Mouse (Mus musculus) T-helper 2 cell (primary cell): ENCODE data around the gene Mgat4a.

Source experiments
- in situ Hi-C: fragments of 300-600 bp; cut with MboI, MseI; formaldehyde crosslinking; loops from one replicate; pipeline ENCODE4 v1.15.1; 2025; ENCODE audit warnings: high pct_unique_total_duplicates

The Mgat4a gene

DNA sequence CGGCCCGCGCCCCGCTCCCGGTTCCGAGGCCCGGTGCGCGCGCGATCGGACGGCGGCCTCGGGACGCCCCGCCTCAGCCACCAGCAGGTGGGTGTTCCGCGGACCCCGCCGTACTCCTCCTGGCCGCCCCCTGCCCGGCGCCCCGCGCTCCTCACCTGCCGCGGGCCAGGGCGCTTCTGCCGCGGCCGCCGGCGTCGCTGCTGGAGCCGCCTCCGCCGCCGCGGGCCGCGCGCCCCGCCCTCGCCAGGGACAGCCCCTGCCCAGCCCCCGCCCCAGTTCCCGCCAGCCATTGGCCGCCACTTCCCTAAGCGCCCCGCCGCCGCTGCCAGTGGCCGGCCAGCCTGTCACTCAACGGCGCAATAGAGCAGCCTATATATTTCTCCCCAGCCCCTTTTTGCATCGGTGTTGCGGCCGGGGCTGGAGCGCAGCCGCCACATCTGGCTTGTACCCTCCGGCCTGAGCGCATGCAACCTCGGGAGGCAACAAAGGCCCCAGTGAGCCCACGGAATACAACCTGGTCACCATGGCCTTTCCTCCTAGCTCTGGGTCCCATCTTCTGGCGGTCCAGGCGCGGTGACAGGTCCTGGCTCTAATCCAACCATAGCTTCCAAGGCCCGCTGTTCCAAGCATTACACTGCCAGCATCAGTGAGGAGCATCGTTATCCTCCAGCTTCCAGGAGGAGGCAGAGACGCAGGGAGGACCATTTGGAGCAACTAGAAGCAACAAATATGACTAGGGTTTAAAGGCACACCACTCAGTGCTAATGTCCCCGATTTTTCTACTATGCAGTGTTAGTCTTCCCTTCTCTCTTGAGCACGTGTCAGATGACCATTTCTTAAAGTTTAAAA is at the start of gene Mgat4a:
Mgat4a (minus strand) TSS at position 207 of the 849 bp plus-strand sequence.
- in situ Hi-C loops, result no loop called here

- in situ Hi-C loops, result no loop called here
Observed at GRCm38 (mm10) chr1:37585809-37586480, 45.1 kb upstream of the Mgat4a start.

DNA sequence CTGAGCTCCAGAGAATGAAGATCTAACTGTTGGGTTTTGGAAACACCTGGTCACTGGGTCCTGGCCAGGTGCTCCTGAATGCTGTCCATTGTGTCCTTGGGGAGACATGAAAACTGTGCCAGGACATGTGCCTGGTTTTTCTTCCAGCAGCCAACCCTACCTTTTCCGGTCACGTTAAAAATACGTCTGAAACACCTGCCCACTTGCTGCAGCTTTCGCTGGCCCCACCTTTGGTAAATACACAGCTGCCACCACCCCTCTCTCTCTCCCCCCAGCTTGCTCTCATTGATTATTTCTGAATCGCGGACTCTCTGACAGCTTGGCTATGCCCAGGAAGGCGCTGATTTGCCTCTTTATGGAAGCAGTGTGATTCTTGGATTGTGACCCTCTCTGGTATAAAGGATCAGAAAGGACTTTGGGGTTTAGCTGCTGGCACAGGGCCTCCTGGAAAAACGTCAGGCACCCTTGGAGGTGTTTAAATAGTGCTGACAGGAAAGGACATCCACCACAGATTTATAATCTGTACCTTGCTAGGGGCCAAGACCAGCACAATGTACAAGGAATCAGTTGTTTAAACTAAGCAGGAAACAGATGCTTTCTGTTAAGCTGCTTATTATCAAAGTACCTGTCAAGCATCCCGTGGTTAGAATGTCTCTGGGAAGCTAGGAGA is 43.1 kb upstream of the Mgat4a start:
- in situ Hi-C loops, result no loop called here

- in situ Hi-C loops, result no loop called here
Observed at GRCm38 (mm10) chr1:37583167-37583566, 42.4 kb upstream of the Mgat4a start.

DNA sequence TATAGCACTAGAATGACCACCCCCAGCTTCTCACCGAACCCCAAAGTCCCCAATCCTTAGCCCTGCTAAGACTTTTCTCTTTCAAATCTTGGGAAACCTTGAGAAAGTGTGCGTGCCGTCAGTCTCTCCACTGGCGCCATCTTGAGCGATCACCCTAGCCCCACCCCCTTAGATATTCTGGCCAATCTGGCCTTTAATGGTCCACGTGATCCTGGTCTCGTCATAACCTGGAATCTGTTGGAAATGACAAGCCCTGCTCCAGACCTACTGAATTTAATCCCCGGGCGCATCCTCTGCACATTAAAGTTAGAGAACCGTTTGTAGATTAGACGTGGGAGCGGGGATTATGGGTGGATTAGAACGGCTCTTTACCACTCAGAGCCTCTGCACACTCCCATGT is 38.9 kb upstream of the Mgat4a start:
- in situ Hi-C loops, result no loop called here

DNA sequence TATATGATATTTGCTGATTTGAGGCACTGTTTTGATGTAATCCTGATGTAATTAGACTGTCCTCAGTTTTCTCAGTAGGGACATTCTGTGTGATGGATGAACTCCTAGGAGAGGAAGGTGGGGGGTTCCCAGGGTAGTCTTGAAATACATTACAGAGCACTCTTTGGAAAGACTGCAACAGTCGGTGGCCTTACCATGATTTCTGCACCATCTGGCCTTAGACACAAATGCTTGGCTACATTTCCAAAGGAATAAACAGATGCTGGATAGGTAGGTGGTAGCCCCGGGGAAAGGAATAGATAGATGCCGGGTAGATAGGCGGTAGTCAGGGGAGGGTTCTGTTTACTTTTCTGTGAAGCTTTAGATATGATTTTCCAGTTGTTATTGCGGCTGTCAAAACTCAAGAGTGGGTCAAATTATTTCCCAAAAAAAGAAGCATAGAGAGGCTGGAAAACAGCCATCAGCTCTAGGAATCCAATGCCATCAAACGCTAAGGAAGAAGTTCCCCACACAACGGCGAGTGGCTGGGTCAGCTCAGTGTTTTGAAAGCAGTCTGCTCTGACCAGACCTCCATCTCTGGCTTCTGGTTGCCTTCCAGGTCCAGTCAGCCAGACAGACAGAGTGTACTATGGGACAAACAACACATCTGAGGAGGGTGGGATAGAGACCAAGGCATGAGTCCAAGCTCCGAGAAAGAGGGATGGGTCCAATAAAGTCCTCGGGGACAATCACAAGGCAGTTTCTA is 31.9 kb upstream of the Mgat4a start:
- in situ Hi-C loops, result no loop called here

DNA sequence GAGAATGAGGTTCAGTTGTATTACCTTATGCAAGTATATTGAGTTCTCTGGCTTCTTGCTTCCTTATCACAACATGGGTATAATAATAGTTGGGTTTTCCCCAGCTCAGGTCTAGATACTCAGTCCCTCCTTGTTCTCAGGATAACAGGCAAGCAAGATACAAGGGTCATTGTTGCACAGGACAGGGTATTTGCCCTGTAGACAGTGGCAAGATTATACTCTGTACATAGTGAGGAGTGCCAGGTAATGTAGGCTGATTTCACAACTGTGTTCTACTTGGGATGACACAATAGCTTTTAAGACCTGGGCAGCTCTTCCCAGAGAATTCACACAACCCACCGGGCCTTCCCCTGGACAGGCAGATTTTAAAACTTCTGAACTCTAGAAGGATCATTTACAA is 27.6 kb upstream of the Mgat4a start:
- in situ Hi-C loops, result no loop called here

DNA sequence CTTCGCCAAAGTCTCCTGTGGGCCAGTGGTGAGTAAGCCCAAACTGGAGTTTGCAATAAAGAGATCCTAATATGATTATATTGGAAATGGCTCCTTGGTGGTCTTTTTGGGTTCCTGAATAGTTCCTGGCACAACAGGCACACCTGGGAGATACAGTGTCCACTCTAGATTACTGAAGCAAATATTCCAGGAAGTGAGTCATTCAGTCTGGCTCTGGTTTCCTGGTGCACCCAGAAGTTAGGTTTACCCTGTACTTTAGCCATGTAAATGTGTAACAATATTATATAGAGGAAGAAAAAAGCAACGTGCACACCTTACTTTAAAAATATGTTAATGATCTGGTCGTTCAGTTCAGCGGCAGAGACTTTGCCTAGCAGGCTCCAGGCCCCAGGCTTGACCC is 25.9 kb upstream of the Mgat4a start:
- in situ Hi-C loops, result no loop called here

DNA sequence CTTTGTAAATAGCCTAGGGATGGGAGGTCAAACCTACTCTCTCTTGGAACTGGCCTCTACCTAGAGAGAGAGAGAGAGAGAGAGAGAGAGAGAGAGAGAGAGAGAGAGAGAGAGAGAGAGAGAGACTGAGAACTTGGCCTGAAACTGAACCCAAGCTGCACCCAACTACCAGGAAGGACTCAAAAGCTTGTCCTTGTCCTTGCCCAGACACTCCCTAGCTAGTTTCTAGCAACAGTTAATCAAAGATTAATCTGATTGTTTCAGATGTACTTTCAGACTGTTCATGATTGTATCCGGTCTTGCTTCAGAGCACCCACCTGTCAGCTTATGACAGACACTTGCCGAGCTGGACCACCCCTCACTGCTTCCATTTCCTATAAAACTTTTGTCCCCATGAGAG is 25.5 kb upstream of the Mgat4a start:
- in situ Hi-C loops, result no loop called here

- in situ Hi-C loops, result no loop called here
Observed at GRCm38 (mm10) chr1:37565396-37565795, 24.6 kb upstream of the Mgat4a start.

- in situ Hi-C loops, result no loop called here
Observed at GRCm38 (mm10) chr1:37561955-37562354, 21.1 kb upstream of the Mgat4a start.

DNA sequence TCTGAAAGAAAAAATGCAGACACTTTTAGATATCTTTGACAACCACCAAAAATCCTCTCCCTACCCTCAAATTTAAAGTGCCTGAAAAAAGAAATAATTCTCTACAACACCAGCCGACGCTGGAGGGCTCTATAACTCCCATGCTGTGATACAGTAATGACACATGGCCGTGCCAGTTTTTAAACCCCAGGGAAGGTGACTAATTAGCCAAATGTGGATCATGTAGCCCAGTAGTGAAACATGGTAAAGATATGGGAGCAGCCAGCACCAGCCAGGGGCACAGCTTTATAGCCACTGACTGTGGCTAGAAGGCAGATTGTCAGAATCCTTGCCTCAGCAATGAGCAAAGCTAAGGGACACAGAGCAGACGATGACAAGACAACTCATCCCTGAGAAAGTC is 19.5 kb upstream of the Mgat4a start:
- in situ Hi-C loops, result no loop called here

GRCm38 (mm10) chr1:37551986-37552385 is 11.2 kb upstream of the Mgat4a start:
- in situ Hi-C loops, result no loop called here

DNA sequence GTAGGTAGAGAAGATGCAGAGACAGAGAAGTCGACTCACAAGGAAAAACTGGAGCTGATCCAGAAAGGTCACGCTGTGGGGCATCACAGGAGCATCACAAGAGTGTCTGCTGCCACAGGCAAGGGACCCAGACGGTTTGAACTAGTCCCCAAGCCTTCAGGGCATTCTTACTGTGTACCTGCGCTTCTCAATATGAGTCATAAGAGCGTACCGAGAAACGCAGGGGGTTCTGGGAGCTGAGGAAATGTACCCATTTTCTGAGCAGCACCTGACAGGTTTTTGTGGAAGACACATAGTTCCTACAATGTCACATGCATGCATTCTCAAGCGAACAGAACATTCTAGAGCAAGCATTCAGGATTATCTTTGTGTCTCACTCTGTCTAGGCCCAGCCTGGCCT is 8.7 kb upstream of the Mgat4a start:
- in situ Hi-C loops, result no loop called here

DNA sequence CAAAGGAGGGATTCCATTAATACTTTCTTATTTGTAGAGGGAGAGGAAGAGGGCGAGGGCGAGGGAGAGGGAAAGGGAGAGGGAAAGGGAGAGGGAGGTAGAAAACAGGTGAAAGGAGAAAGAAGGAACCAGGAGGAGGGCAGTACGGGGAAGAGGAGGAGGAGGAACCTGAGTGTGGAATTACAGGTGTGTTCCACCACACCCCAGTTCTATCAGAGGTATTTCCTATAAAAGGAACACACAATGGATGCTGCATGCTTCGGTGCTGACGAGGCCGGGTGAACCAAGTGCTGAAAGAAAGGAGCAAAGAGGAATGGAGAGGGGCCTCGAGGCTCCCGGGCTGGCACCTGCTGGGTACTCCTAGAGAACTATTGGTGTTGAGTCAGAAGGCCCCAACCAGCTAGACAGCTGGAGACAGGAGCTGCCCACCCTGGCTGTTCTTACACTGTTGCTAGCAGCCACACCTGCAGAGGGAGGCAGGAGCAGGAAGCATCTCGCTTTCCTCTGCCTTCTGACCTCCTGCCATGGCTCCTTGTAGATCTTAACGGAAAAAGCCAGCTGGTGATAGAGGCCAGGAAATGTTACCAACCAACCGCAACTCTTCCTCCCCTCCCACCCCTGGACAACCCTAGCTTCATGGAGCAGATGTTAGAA is 5.7 kb upstream of the Mgat4a start:
- in situ Hi-C loops, result no loop called here

- in situ Hi-C loops, result no loop called here
Observed at GRCm38 (mm10) chr1:37544251-37544650, 3.4 kb upstream of the Mgat4a start.

DNA sequence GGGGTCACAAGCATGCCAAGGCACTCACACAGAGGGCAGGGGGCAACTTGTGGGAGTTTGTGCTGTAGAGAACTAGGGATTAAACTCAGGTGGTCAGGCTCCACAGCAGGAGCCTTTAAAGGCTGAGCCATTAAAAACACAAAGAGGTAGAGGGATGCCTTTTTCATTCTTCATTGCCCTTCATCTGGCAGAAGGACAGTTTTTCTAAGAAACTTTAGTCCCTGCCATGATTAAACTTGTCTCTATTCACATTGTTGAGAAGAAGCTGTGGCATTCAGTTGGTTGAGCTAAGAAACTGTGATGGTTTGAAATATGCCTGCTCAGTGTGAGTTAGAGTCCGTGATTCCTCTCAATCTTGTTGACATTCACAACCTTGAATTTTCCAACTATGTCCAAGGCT is 2.2 kb upstream of the Mgat4a start:
- in situ Hi-C loops, result no loop called here

- in situ Hi-C loops, result no loop called here
Observed at GRCm38 (mm10) chr1:37539968-37540809, 627 bp downstream of the Mgat4a start.

GRCm38 (mm10) chr1:37534532-37535108 is 6.2 kb downstream of the Mgat4a start:
- in situ Hi-C loops, result loop anchor here (5.0 kb wide), 1 partner anchor 47 kb away; no protein-coding TSS in a partner anchor

GRCm38 (mm10) chr1:37533181-37533580 is 7.6 kb downstream of the Mgat4a start:
- in situ Hi-C loops, result loop anchor here (5.0 kb wide), 1 partner anchor 46 kb away; no protein-coding TSS in a partner anchor
